Mouse (Mus musculus) midbrain, embryonic 11.5 days (tissue): ENCODE data around the gene Hamp. TPM values are rescaled to one million over a fixed set of nuclear protein-coding genes. Genes with fewer than 3 reads are reported as not detected.

Experiments used
- ATAC-seq: fragments of 200-750 bp; cut with Nextera tagmentation; 2 replicates; pipeline ENCODE4 v1.8.0; 2017; ENCODE audit warnings: moderate TSS enrichment, moderate library complexity; ENCODE audit not compliant: low FRiP score
- DNase-seq: peaks from one replicate; pipeline ENCODE4 v3.0.0; 2015; ENCODE audit warnings: low spot score; ENCODE audit errors: missing footprints
- H3K27ac ChIP-seq: fragments of 300-500 bp; sonication (generic); 2 replicates; pipeline ENCODE4 v1.5.1; 2014; ENCODE audit warnings: low read depth, low read length
- H3K27me3 ChIP-seq: fragments of 300-500 bp; sonication (generic); 2 replicates; pipeline ENCODE4 v1.6.1; 2014; ENCODE audit warnings: mild to moderate bottlenecking, low read length, moderate library complexity, mixed read lengths; ENCODE audit not compliant: control insufficient read depth, insufficient read depth
- H3K36me3 ChIP-seq: fragments of 300-500 bp; sonication (generic); 2 replicates; pipeline ENCODE4 v1.6.1; 2014; ENCODE audit warnings: mild to moderate bottlenecking, low read length, moderate library complexity, mixed read lengths; ENCODE audit not compliant: control insufficient read depth, insufficient read depth
- H3K4me1 ChIP-seq: fragments of 300-500 bp; sonication (generic); 2 replicates; pipeline ENCODE4 v1.6.1; 2014; ENCODE audit warnings: low read length; ENCODE audit not compliant: control insufficient read depth, insufficient read depth
- H3K4me2 ChIP-seq: fragments of 300-500 bp; sonication (generic); 2 replicates; pipeline ENCODE4 v1.6.1; 2014; ENCODE audit warnings: mild to moderate bottlenecking, moderate library complexity
- H3K4me3 ChIP-seq: fragments of 300-500 bp; sonication (generic); 2 replicates; pipeline ENCODE4 v1.5.1; 2014; ENCODE audit warnings: low read depth, low read length
- H3K9ac ChIP-seq: fragments of 300-500 bp; sonication (generic); 2 replicates; pipeline ENCODE4 v1.6.1; 2014; ENCODE audit warnings: low read length
- H3K9me3 ChIP-seq: fragments of 300-500 bp; sonication (generic); 2 replicates; pipeline ENCODE4 v1.6.1; 2016; ENCODE audit warnings: low read length; ENCODE audit not compliant: control insufficient read depth
- WGBS: fragments of 180-500 bp; shearing (Covaris S2); extraction: QIAGEN DNeasy Blood & Tissue Kit; methylation state at CpG from one replicate; pipeline ENCODE4 v1.1.7; 2014; 5-methylcytosine and 5-hydroxymethylcytosine counted together
- polyA plus RNA-seq: library from polyadenylated mRNA; unstranded; fragments of >200 nt; fragmentation: Nextera tagmentation; extraction: Ambion mirVana; gene quantifications from 2 replicates; pipeline ENCODE4 v1.2.1, GENCODE M21; 2014

Gene Hamp
- polyA plus RNA-seq, 1 experiment from 2014 or later, result 0.40 TPM

- Histone ChIP-seq H3K36me3 (peaks cover 14% of the 10 kb centered on the region), H3K4me1 (peaks cover 18% of the 10 kb centered on the region), H3K27me3 (no peaks in the 10 kb centered on the region), H3K9ac (peak overlapping the region; percentile 99), H3K4me3 (peak overlapping the region; percentile 95), H3K9me3 (no peaks in the 10 kb centered on the region), H3K27ac (no peak overlapping the region; the same call in 1 of the 2 replicates), H3K4me2 (peak overlapping the region; percentile 80)
- ATAC-seq (no peak), DNase-seq (peak; percentile 83)
- WGBS, result 77% methylated on average over 28 of the region's 28 CpGs
Observed at GRCm38 (mm10) chr7:30958109-30958865, 14.5 kb upstream of the Hamp start.

GRCm38 (mm10) chr7:30957367-30957783, 13.5 kb upstream of the Hamp start:
- H3K4me3 ChIP-seq, result peak overlapping the region; percentile 95
- H3K36me3 ChIP-seq, result peaks cover 15% of the 10 kb centered on the region
- H3K9ac ChIP-seq, result peak overlapping the region; percentile 99
- 0% methylated on average over 43 of the region's 43 CpGs for WGBS
- ATAC-seq (peak; percentile 60), DNase-seq (peak; percentile 99)
- peak overlapping the region; percentile 80 for H3K4me2 ChIP-seq
- peak overlapping the region; percentile 95 for H3K27ac ChIP-seq
- H3K4me1 ChIP-seq, result peaks cover 18% of the 10 kb centered on the region
- H3K27me3 ChIP-seq, result no peaks in the 10 kb centered on the region
- H3K9me3 ChIP-seq, result no peaks in the 10 kb centered on the region

DNA sequence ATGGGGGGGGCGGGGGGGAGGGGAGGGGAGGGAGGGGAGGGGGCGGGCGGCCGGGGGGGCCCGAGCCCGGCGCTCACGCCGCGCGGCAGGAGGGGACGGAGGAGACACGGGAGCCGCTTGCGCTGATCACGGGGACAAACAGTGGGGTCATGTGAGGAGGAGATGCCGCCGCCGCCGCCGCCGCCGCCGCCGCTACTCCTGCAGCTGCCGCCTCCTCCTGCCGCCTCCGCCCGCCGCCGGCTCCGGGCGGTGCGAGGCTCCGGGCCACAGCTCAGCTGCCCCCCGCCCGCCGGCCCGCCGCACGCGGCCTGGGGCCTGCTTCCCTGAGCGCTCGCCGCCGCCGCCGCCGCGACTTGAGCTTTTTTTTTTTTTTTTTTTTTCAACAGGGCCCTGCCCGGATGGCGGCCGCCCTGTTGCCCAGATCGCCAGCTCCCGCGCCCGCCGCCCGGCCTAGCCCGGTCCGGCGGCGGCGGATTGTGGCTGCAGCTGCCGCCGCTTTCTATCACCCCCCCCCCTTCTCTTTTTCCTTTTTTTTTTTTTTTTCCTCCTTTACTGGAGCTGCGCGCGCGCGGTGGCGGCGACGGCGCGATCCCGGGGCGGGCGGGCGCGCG, 13.0 kb upstream of the Hamp start, which contains the start of gene Usf2:
Gene Usf2 (minus strand): TSS at position 48 of the 611 bp plus-strand sequence.
- DNase-seq (peak; percentile 96), ATAC-seq (peak; percentile 60)
- Histone ChIP-seq H3K27me3 (no peaks in the 10 kb centered on the region), H3K9ac (peak within 1 kb of the TSS; percentile 99), H3K9me3 (no peaks in the 10 kb centered on the region), H3K4me3 (peak within 1 kb of the TSS; percentile 95), H3K27ac (peak within 1 kb of the TSS; percentile 95), H3K4me2 (peak within 1 kb of the TSS; percentile 80), H3K4me1 (peaks cover 18% of the 10 kb centered on the region), H3K36me3 (peaks cover 15% of the 10 kb centered on the region)
- 0% methylated on average over 16 of the region's 82 CpGs for WGBS

- 0% methylated on average over 26 of the region's 49 CpGs for WGBS
- Histone ChIP-seq H3K4me1 (peaks cover 18% of the 10 kb centered on the region), H3K27me3 (no peaks in the 10 kb centered on the region), H3K4me3 (peak overlapping the region; percentile 95), H3K27ac (peak overlapping the region; percentile 95), H3K9ac (peak overlapping the region; percentile 99), H3K4me2 (peak overlapping the region; percentile 80), H3K36me3 (peaks cover 15% of the 10 kb centered on the region), H3K9me3 (no peaks in the 10 kb centered on the region)
- no peak for DNase-seq
- ATAC-seq, result peak; percentile 51
Observed at GRCm38 (mm10) chr7:30956357-30956751, 12.5 kb upstream of the Hamp start.

DNA sequence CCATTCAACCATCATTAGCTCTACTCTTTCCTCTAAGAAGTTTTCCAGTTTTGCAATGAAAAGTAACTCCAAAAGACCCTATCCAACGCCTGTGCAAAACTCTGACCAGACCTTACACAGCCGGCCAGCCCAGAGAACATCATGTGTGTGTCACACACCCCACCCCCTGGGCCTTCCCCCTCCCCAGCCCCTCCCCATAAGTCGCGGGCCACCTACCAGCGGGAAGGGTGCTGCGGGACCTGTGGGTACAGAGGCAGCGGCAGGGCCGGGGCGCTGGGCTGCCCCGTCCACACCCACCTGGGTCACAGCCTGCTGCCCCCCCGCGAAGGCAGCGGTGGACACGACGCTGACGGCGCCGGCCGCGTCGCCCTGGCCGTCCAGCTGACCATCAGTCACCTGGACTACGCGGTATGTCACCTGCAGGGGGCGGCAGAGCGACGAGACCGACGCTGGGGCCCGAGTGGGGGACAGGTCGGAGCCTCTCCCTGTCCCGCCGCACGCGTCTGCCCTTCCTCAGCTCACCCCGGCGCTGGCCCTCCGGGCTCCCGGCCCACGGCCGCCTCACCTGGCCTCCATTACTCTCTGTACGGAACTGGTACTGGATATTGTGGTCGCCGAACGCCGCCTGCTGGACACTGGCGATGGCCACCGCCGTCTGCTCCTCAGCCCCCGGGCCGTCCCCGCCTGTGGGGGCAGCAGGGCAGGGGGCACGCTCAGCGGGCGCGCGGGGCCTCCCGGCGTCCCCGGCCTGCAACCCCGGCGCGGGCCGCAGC, 11.9 kb upstream of the Hamp start:
- DNase-seq, result peak; percentile 98
- peaks cover 18% of the 10 kb centered on the region for H3K4me1 ChIP-seq
- under 1% methylated on average over 63 of the region's 64 CpGs for WGBS
- H3K36me3 ChIP-seq, result peaks cover 15% of the 10 kb centered on the region
- peak overlapping the region; percentile 99 for H3K9ac ChIP-seq
- H3K27ac ChIP-seq, result peak overlapping the region; percentile 95
- ATAC-seq, result peak; percentile 76
- no peaks in the 10 kb centered on the region for H3K27me3 ChIP-seq
- H3K4me3 ChIP-seq, result peak overlapping the region; percentile 95
- H3K9me3 ChIP-seq, result no peaks in the 10 kb centered on the region
- H3K4me2 ChIP-seq, result peak overlapping the region; percentile 80

DNA sequence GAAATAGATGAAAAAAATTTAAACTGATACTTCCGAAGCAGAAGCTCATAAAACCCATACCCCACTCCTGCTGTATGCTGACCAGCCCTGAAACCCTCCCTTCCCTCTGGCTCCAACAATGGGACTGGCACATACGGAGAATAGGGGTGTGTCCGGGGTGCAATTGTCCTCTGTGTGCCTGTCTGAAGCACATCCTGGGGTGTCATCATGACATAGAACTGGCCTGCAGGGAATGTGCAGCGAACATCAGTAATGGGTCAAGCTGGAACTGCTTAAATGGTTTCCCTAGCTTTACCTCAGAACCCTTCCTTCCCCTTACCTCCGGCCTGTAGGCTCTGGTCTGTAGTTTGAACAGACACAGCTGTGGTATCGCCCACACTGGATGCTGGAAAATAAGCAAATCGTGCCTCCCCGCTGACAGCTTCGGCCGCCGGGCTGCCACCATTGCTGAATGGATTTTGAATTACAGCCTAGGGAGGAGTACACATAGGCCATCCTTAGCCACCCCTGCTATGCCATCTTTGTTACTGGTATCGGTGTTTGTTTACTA, 11.2 kb upstream of the Hamp start:
- H3K4me3 ChIP-seq, result peak overlapping the region; percentile 95
- DNase-seq (no peak), ATAC-seq (no peak)
- H3K4me2 ChIP-seq, result peak overlapping the region; percentile 80
- H3K27me3 ChIP-seq, result no peaks in the 10 kb centered on the region
- H3K9me3 ChIP-seq, result no peaks in the 10 kb centered on the region
- no peak overlapping the region for H3K27ac ChIP-seq
- H3K36me3 ChIP-seq, result peaks cover 15% of the 10 kb centered on the region
- H3K9ac ChIP-seq, result no peak overlapping the region
- WGBS, result 86% methylated on average over 12 of the region's 12 CpGs
- H3K4me1 ChIP-seq, result peaks cover 18% of the 10 kb centered on the region

GRCm38 (mm10) chr7:30954036-30954435, 10.2 kb upstream of the Hamp start:
- peaks cover 12% of the 10 kb centered on the region for H3K36me3 ChIP-seq
- H3K9me3 ChIP-seq, result no peaks in the 10 kb centered on the region
- H3K27ac ChIP-seq, result no peak overlapping the region
- H3K4me2 ChIP-seq, result no peak overlapping the region
- WGBS, result 86% methylated on average over 3 of the region's 3 CpGs
- H3K4me3 ChIP-seq, result no peak overlapping the region
- no peak overlapping the region for H3K9ac ChIP-seq
- peak; percentile 76 for DNase-seq
- ATAC-seq, result no peak
- H3K27me3 ChIP-seq, result no peaks in the 10 kb centered on the region
- H3K4me1 ChIP-seq, result peaks cover 18% of the 10 kb centered on the region

DNA sequence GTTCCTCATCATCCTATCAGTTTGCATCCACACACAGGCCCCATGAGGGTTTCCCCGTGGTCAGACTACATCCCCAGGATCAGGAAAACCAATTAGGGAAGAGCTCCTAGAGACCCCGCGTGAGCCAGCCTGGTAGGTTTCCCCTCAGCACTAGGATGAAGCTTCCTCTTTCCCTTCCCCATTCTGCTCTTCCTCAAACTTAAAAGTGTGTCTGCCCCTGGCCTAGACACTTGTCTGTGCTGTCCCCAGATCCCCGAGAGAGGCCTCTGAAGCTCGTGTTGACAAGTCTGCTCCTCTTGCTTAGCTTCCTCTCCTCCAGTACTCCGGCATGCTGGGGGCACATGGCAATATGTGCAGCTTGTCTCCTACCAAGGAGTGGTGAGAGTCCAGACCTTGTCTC, 9.6 kb upstream of the Hamp start:
- no peak for ATAC-seq
- Histone ChIP-seq H3K9me3 (no peaks in the 10 kb centered on the region), H3K27me3 (no peaks in the 10 kb centered on the region), H3K36me3 (peaks cover 15% of the 10 kb centered on the region), H3K27ac (no peak overlapping the region), H3K4me1 (peaks cover 15% of the 10 kb centered on the region), H3K9ac (no peak overlapping the region), H3K4me3 (no peak overlapping the region), H3K4me2 (no peak overlapping the region)
- peak; percentile 72 for DNase-seq
- 93% methylated on average over 6 of the region's 6 CpGs for WGBS
